Mouse (Mus musculus) layer of hippocampus, postnatal 10 days (tissue): ENCODE data around the gene Foxc1. TPM values are rescaled to one million over a fixed set of nuclear protein-coding genes. Genes with fewer than 3 reads are reported as not detected.

Experiments used
- DNase-seq, 2 experiments: peaks; one replicate each; pipeline ENCODE4 v3.0.0; 2021; ENCODE audit warnings: low spot score in 2 of 2
- total RNA-seq, 2 experiments: library from RNA; stranded (reverse); gene quantifications; 2 replicates each; pipeline ENCODE4 v1.2.3; 2021

Gene Foxc1
- total RNA-seq, 2 experiments from 2014 or later, result 5.6 to 6.2 TPM

- DNase-seq, result no peak
Measured at GRCm38 (mm10) chr13:31828446-31828845, 22.0 kb downstream of the Foxc1 start.

- DNase-seq, result no peak
Measured at GRCm38 (mm10) chr13:31830332-31830731, 23.9 kb downstream of the Foxc1 start.

GRCm38 (mm10) chr13:31835802-31836201 is 29.4 kb downstream of the Foxc1 start:
- DNase-seq, result no peak

GRCm38 (mm10) chr13:31849258-31849971 is 43.0 kb downstream of the Foxc1 start:
- DNase-seq, result no peak

- no peak for DNase-seq
Measured at GRCm38 (mm10) chr13:31853564-31853963, 47.1 kb downstream of the Foxc1 start.

- DNase-seq, result no peak
Measured at GRCm38 (mm10) chr13:31854000-31854399, 47.6 kb downstream of the Foxc1 start.

GRCm38 (mm10) chr13:31860200-31860599 is 53.8 kb downstream of the Foxc1 start:
- no peak for DNase-seq

Other genes starting within 250 kb of the Foxc1 start
- gene A530084C06Rik, start 247.3 kb upstream of the Foxc1 start, total RNA-seq, result 1 to 10 TPM; 1.2 TPM
- gene Foxf2, start 180.8 kb upstream of the Foxc1 start, total RNA-seq, result 10 to 100 TPM in 1 of 2 experiments, 1 to 10 TPM in 1; 9.9 to 10.6 TPM